Mouse (Mus musculus) stomach, embryonic 16.5 days (tissue): Measurements from ENCODE around the gene Fcnb. TPM values are rescaled to one million over a fixed set of nuclear protein-coding genes. Genes with fewer than 3 reads are reported as not detected.

Experiments
- ATAC-seq: fragments of 200-750 bp; cut with Nextera tagmentation; 2 replicates; pipeline ENCODE4 v1.8.0; 2017; ENCODE audit warnings: moderate number of reproducible peaks, moderate TSS enrichment; ENCODE audit not compliant: insufficient read depth, low FRiP score
- H3K27ac ChIP-seq: fragments of 300-500 bp; sonication (generic); 2 replicates; pipeline ENCODE4 v1.5.1; 2014; ENCODE audit warnings: low read length
- H3K27me3 ChIP-seq: fragments of 300-500 bp; sonication (generic); 2 replicates; pipeline ENCODE4 v1.6.1; 2014; ENCODE audit warnings: low read length, control low read depth, mixed read lengths; ENCODE audit not compliant: control insufficient read depth, insufficient read depth
- H3K36me3 ChIP-seq: fragments of 300-500 bp; sonication (generic); 2 replicates; pipeline ENCODE4 v1.6.1; 2014; ENCODE audit warnings: low read length; ENCODE audit not compliant: control insufficient read depth, insufficient read depth
- H3K4me1 ChIP-seq: fragments of 300-500 bp; sonication (generic); 2 replicates; pipeline ENCODE4 v1.6.1; 2014; ENCODE audit warnings: low read length, control low read depth, mixed read lengths; ENCODE audit not compliant: control insufficient read depth, insufficient read depth
- H3K4me2 ChIP-seq: fragments of 300-500 bp; sonication (generic); 2 replicates; pipeline ENCODE4 v1.6.1; 2014; ENCODE audit warnings: low read depth, low read length, mixed read lengths
- H3K4me3 ChIP-seq: fragments of 300-500 bp; sonication (generic); replicated peaks from 2 replicates; pipeline ENCODE4 v1.5.1; 2014; ENCODE audit warnings: mild to moderate bottlenecking, low read length
- H3K9ac ChIP-seq: fragments of 300-500 bp; sonication (generic); 2 replicates; pipeline ENCODE4 v1.6.1; 2014; ENCODE audit warnings: low read length
- H3K9me3 ChIP-seq: fragments of 300-500 bp; sonication (generic); replicated peaks from 2 replicates; pipeline ENCODE4 v1.6.1; 2016; ENCODE audit warnings: low read length, control low read depth; ENCODE audit not compliant: control insufficient read depth
- WGBS: fragments of 180-500 bp; shearing (Covaris S2); extraction: QIAGEN DNeasy Blood & Tissue Kit; methylation state at CpG from one replicate; pipeline ENCODE4 v1.1.7; 2014; 5-methylcytosine and 5-hydroxymethylcytosine counted together
- polyA plus RNA-seq: library from polyadenylated mRNA; unstranded; fragments of >200 nt; fragmentation: Nextera tagmentation; extraction: Ambion mirVana; gene quantifications from 2 replicates; pipeline ENCODE4 v1.2.1, GENCODE M21; 2015

The Fcnb gene
- polyA plus RNA-seq, 1 experiment from 2014 or later, result 2.5 TPM

GRCm38 (mm10) chr2:28064339-28065080 lies 20.2 kb downstream of the Fcnb start:
- ATAC-seq, result peak; percentile 23; the same call in 1 of the 2 replicates
- no peaks in the 10 kb centered on the region for H3K36me3 ChIP-seq
- H3K9me3 ChIP-seq, result no peaks in the 10 kb centered on the region
- no peak overlapping the region for H3K4me2 ChIP-seq
- peaks cover 9% of the 10 kb centered on the region; the same call in 1 of the 2 replicates for H3K4me1 ChIP-seq
- H3K27me3 ChIP-seq, result no peaks in the 10 kb centered on the region
- H3K27ac ChIP-seq, result no peak overlapping the region
- 57% methylated on average over 7 of the region's 7 CpGs for WGBS
- no peak overlapping the region for H3K4me3 ChIP-seq
- H3K9ac ChIP-seq, result no peak overlapping the region

- H3K27me3 ChIP-seq, result no peaks in the 10 kb centered on the region
- H3K4me3 ChIP-seq, result no peak overlapping the region
- no peaks in the 10 kb centered on the region for H3K36me3 ChIP-seq
- no peaks in the 10 kb centered on the region for H3K9me3 ChIP-seq
- ATAC-seq, result no peak
- peaks cover 9% of the 10 kb centered on the region; the same call in 1 of the 2 replicates for H3K4me1 ChIP-seq
- no peak overlapping the region for H3K4me2 ChIP-seq
- 74% methylated on average over 4 of the region's 4 CpGs for WGBS
- H3K9ac ChIP-seq, result no peak overlapping the region
- H3K27ac ChIP-seq, result no peak overlapping the region
Measured at GRCm38 (mm10) chr2:28063711-28064338, 20.9 kb downstream of the Fcnb start.

- H3K4me1 ChIP-seq, result peaks cover 3% of the 10 kb centered on the region; the same call in 1 of the 2 replicates
- no peak overlapping the region for H3K4me3 ChIP-seq
- no peaks in the 10 kb centered on the region for H3K36me3 ChIP-seq
- no peak for ATAC-seq
- no peak overlapping the region for H3K9ac ChIP-seq
- WGBS, result 72% methylated on average over 1 of the region's 1 CpGs
- no peaks in the 10 kb centered on the region for H3K27me3 ChIP-seq
- no peak overlapping the region for H3K4me2 ChIP-seq
- no peaks in the 10 kb centered on the region for H3K9me3 ChIP-seq
- H3K27ac ChIP-seq, result no peak overlapping the region
Measured at GRCm38 (mm10) chr2:28059922-28060321, 24.8 kb downstream of the Fcnb start.

- 73% methylated on average over 7 of the region's 7 CpGs for WGBS
- H3K4me2 ChIP-seq, result no peak overlapping the region
- H3K27me3 ChIP-seq, result no peaks in the 10 kb centered on the region
- H3K4me1 ChIP-seq, result no peaks in the 10 kb centered on the region
- H3K9ac ChIP-seq, result no peak overlapping the region
- no peak overlapping the region for H3K4me3 ChIP-seq
- no peaks in the 10 kb centered on the region for H3K9me3 ChIP-seq
- no peak for ATAC-seq
- H3K27ac ChIP-seq, result no peak overlapping the region
- H3K36me3 ChIP-seq, result no peaks in the 10 kb centered on the region
Measured at GRCm38 (mm10) chr2:28047092-28047491, 37.6 kb downstream of the Fcnb start.

GRCm38 (mm10) chr2:28046311-28046710 lies 38.4 kb downstream of the Fcnb start:
- no peak overlapping the region for H3K27ac ChIP-seq
- 68% methylated on average over 6 of the region's 6 CpGs for WGBS
- no peak overlapping the region for H3K4me2 ChIP-seq
- no peaks in the 10 kb centered on the region for H3K36me3 ChIP-seq
- H3K4me1 ChIP-seq, result no peaks in the 10 kb centered on the region
- H3K9ac ChIP-seq, result no peak overlapping the region
- H3K9me3 ChIP-seq, result no peaks in the 10 kb centered on the region
- no peak overlapping the region for H3K4me3 ChIP-seq
- no peaks in the 10 kb centered on the region for H3K27me3 ChIP-seq
- no peak for ATAC-seq

- 79% methylated on average over 9 of the region's 9 CpGs for WGBS
- Histone ChIP-seq H3K36me3 (no peaks in the 10 kb centered on the region), H3K4me3 (no peak overlapping the region), H3K4me2 (no peak overlapping the region), H3K4me1 (no peaks in the 10 kb centered on the region), H3K27ac (no peak overlapping the region), H3K9ac (no peak overlapping the region), H3K27me3 (no peaks in the 10 kb centered on the region), H3K9me3 (no peaks in the 10 kb centered on the region)
- ATAC-seq, result no peak
Measured at GRCm38 (mm10) chr2:28044920-28045598, 39.6 kb downstream of the Fcnb start.

- 100% methylated on average over 1 of the region's 1 CpGs for WGBS
- H3K36me3 ChIP-seq, result no peaks in the 10 kb centered on the region; the same call in none of the 2 replicates
Measured at GRCm38 (mm10) chr2:28040466-28040865, 44.2 kb downstream of the Fcnb start.

GRCm38 (mm10) chr2:28039647-28040325 lies 44.9 kb downstream of the Fcnb start:
- H3K9ac ChIP-seq, result no peak overlapping the region
- peaks cover 5% of the 10 kb centered on the region; the same call in 1 of the 2 replicates for H3K4me1 ChIP-seq
- no peaks in the 10 kb centered on the region for H3K9me3 ChIP-seq
- no peaks in the 10 kb centered on the region; the same call in none of the 2 replicates for H3K36me3 ChIP-seq
- no peaks in the 10 kb centered on the region for H3K27me3 ChIP-seq
- no peak overlapping the region for H3K27ac ChIP-seq
- H3K4me2 ChIP-seq, result no peak overlapping the region
- WGBS, result 89% methylated on average over 10 of the region's 10 CpGs
- H3K4me3 ChIP-seq, result no peak overlapping the region
- ATAC-seq, result no peak

More at GRCm38 (mm10) chr2:28040466-28040865, 44.2 kb downstream of the Fcnb start:
- no peak overlapping the region for H3K9ac ChIP-seq
- ATAC-seq, result no peak
- H3K4me1 ChIP-seq, result peaks cover 5% of the 10 kb centered on the region; the same call in 1 of the 2 replicates
- no peak overlapping the region for H3K27ac ChIP-seq
- no peak overlapping the region for H3K4me3 ChIP-seq
- no peak overlapping the region for H3K4me2 ChIP-seq
- no peaks in the 10 kb centered on the region for H3K27me3 ChIP-seq
- H3K9me3 ChIP-seq, result no peaks in the 10 kb centered on the region
